Mouse (Mus musculus) cerebellum, postnatal 36 days (tissue): ENCODE measurements around the gene Hapln2.

Source experiments
- DNase-seq, 2 experiments: peaks; one replicate each; pipeline ENCODE4 v3.0.0; 2021 to 2022; ENCODE audit warnings: mixed read lengths in 2 of 2

Gene Hapln2

GRCm38 (mm10) chr3:88002291-88002976 is 24.9 kb downstream of the Hapln2 start:
- peak; percentile 16 to 28 for DNase-seq

GRCm38 (mm10) chr3:88000816-88001595 is 26.4 kb downstream of the Hapln2 start:
- no peak for DNase-seq

- peak; percentile 23 to 38 for DNase-seq
These were observed 27.2 kb downstream of the Hapln2 start, which contains the start of gene Bcan for GRCm38 (mm10) chr3:88000181-88000580. TSS of gene Bcan (minus strand) at chr3:88000230.

- no peak for DNase-seq
These were observed 28.0 kb downstream of the Hapln2 start for GRCm38 (mm10) chr3:87999243-87999895.

- no peak for DNase-seq
These were observed 28.6 kb downstream of the Hapln2 start for GRCm38 (mm10) chr3:87998747-87999146.

GRCm38 (mm10) chr3:87996971-87997614 is 30.3 kb downstream of the Hapln2 start:
- peak in 1 of 2 experiments; percentile 20 for DNase-seq

- DNase-seq = no peak
These were observed 31.0 kb downstream of the Hapln2 start for GRCm38 (mm10) chr3:87996401-87996800.

GRCm38 (mm10) chr3:87995331-87995730 is 32.1 kb downstream of the Hapln2 start:
- DNase-seq = no peak

GRCm38 (mm10) chr3:87993436-87993835 is 33.9 kb downstream of the Hapln2 start:
- no peak for DNase-seq

GRCm38 (mm10) chr3:87989935-87990334 is 37.4 kb downstream of the Hapln2 start:
- DNase-seq = no peak

- DNase-seq = no peak
These were observed 39.3 kb downstream of the Hapln2 start for GRCm38 (mm10) chr3:87988068-87988467.

- DNase-seq = no peak
These were observed 39.8 kb downstream of the Hapln2 start for GRCm38 (mm10) chr3:87987633-87988032.

GRCm38 (mm10) chr3:87986868-87987267 is 40.5 kb downstream of the Hapln2 start:
- peak; percentile 90 to 92 for DNase-seq

- peak in 1 of 2 experiments; percentile 21 for DNase-seq
These were observed 41.7 kb downstream of the Hapln2 start for GRCm38 (mm10) chr3:87985505-87986320.

GRCm38 (mm10) chr3:87984094-87984493 is 43.3 kb downstream of the Hapln2 start:
- DNase-seq = no peak

GRCm38 (mm10) chr3:87983627-87984026 is 43.8 kb downstream of the Hapln2 start:
- no peak for DNase-seq

- no peak for DNase-seq
These were observed 44.4 kb downstream of the Hapln2 start for GRCm38 (mm10) chr3:87982836-87983601.

GRCm38 (mm10) chr3:87981894-87982835 is 45.2 kb downstream of the Hapln2 start:
- no peak for DNase-seq

GRCm38 (mm10) chr3:87981214-87981760 is 46.1 kb downstream of the Hapln2 start:
- DNase-seq = no peak

- no peak for DNase-seq
These were observed 46.7 kb downstream of the Hapln2 start for GRCm38 (mm10) chr3:87980728-87981127.
